16 mouse cellular contexts compared by ENCODE assay signal in the genomic region with DNA sequence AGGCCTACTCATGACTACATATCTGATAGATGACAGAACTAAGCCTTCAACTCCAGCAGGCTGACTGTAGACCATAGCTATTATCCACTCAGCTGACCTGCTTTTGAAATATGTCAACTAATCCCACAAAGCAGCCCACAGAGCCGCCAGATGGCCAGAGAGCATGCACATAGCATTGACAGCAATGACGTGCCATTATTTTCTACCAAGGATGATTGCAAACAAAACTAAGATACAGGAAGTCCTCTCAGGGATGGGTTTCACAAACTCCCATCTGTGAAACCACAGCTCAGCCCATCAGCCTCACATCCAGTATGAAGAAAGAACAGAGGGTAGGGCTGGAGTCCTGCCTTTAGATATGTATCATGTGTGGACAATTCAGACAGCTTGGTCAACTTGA. TPM values are rescaled to one million over a fixed set of nuclear protein-coding genes. Genes with fewer than 3 reads are reported as not detected.
A peak's percentile ranks its signal among the peaks of the same experiment; 100 is the strongest.
DNase-seq lines count a peak whose midpoint lies in the region; ATAC-seq and TF ChIP-seq lines count a peak whose summit lies in the region.
"Had no signal": no experiment of that assay in that cellular context is flagged by ENCODE, and none has a peak within 500 bp of the region (broad histone marks: within the 10 kb centered on the region; RNA-seq: fewer than 3 reads in every experiment).

No protein-coding gene starts in this region.

- WGBS in lung, postnatal 0 days: 56% methylated on average over 2 of the region's 2 CpGs

- no peaks in the 10 kb centered on the region for H3K27me3 ChIP-seq in lung, postnatal 0 days (replicated peaks; ENCODE audit: insufficient read depth, low read length)
- H3K27me3 ChIP-seq: embryonic facial prominence, embryonic 12.5 days; limb, embryonic 12.5 days had no signal

- intact Hi-C loops in left cerebral cortex, postnatal 10 days (cut with DNase I): no loop called here
- intact Hi-C loops in gastrocnemius, adult 2 months (cut with DNase I): no loop called here

- no peak for ATAC-seq in lung, postnatal 0 days

- H3K9me3 ChIP-seq in lung, postnatal 0 days (ENCODE audit: low read length): no peaks in the 10 kb centered on the region
- H3K9me3 ChIP-seq: embryonic facial prominence, embryonic 12.5 days; forebrain, embryonic 10.5 days; limb, embryonic 12.5 days had no signal

- H3K4me3 ChIP-seq in lung, postnatal 0 days (ENCODE audit: low read depth, low read length): no peak overlapping the region
- H3K4me3 ChIP-seq in gastrocnemius, adult 2 months: no peak overlapping the region
- H3K4me3 ChIP-seq: embryonic facial prominence, embryonic 12.5 days; forebrain, embryonic 10.5 days; limb, embryonic 12.5 days had no signal

- no peak for TF ChIP-seq CTCF in lung, postnatal 0 days (IDR thresholded peaks at IDR 0.05)
- TF ChIP-seq CTCF in gastrocnemius, adult 2 months (IDR thresholded peaks at IDR 0.05): no peak

- DNase-seq in cerebellum, postnatal 10 days: peak; percentile 20 to 25
- DNase-seq in cerebellum, adult 18-20 months: no peak
- peak; percentile 60 for DNase-seq in A20 (ENCODE audit: low read depth, low spot score)
- peak; percentile 31 for DNase-seq in lung, postnatal 0 days (ENCODE audit: low spot score)
- peak; percentile 37 to 71 for DNase-seq in natural killer cell, adult 2 months (ENCODE audit: low spot score in 2 of 2)
- DNase-seq in left cerebral cortex, postnatal 10 days (ENCODE audit: extremely low spot score in 1 of 2, low spot score in 2 of 2): no peak
- DNase-seq in gastrocnemius, adult 2 months: no peak
- DNase-seq in thymus, postnatal 25 days: no peak
- DNase-seq: cerebellum, adult 11 months; thymus, postnatal 4 days had no signal

- H3K4me1 ChIP-seq in lung, postnatal 0 days (ENCODE audit: insufficient read depth, low read depth, low read length): no peaks in the 10 kb centered on the region
- H3K4me1 ChIP-seq: embryonic facial prominence, embryonic 12.5 days; forebrain, embryonic 10.5 days; limb, embryonic 12.5 days had no signal

- no peak overlapping the region for H3K27ac ChIP-seq in lung, postnatal 0 days (ENCODE audit: low read length)
- no peak overlapping the region for H3K27ac ChIP-seq in gastrocnemius, adult 2 months
- H3K27ac ChIP-seq: embryonic facial prominence, embryonic 12.5 days; forebrain, embryonic 10.5 days; kidney, postnatal 0 days; limb, embryonic 12.5 days; stomach, postnatal 0 days had no signal

- no peak overlapping the region for H3K9ac ChIP-seq in lung, postnatal 0 days (replicated peaks; ENCODE audit: low read depth)
- H3K9ac ChIP-seq: embryonic facial prominence, embryonic 12.5 days; limb, embryonic 12.5 days had no signal

- H3K36me3 ChIP-seq in lung, postnatal 0 days (ENCODE audit: insufficient read depth, low read length): no peaks in the 10 kb centered on the region
- H3K36me3 ChIP-seq: embryonic facial prominence, embryonic 12.5 days; forebrain, embryonic 10.5 days; limb, embryonic 12.5 days had no signal

- no peak overlapping the region for H3K4me2 ChIP-seq in lung, postnatal 0 days (replicated peaks; ENCODE audit: low read depth, low read length)
- H3K4me2 ChIP-seq: embryonic facial prominence, embryonic 12.5 days; limb, embryonic 12.5 days; midbrain, embryonic 11.5 days had no signal

- no peak for TF ChIP-seq EP300 in lung, postnatal 0 days (IDR thresholded peaks at IDR 0.05)

RNA-seq across cellular contexts. Expression of a gene that starts 39.8 kb away (rescaled TPM):
- 2.7 and 4.2 TPM in 2 replicates for polyA plus RNA-seq in lung, postnatal 0 days (2015; fragmentation: Nextera tagmentation; extraction: Ambion mirVana)
- total RNA-seq in left cerebral cortex, postnatal 10 days (2021): 10 to 100 TPM; 28.0 to 28.1 TPM
- not detected for total RNA-seq in gastrocnemius, adult 2 months (2021)

Comparison
In these comparisons a context has a peak if more than half of its experiments do, and no peak if none do; other contexts are left out.
1. DNase-seq: peak in cerebellum, postnatal 10 days (2 of 2), A20 (single experiment), lung, postnatal 0 days (single experiment) and natural killer cell, adult 2 months (2 of 2); none in cerebellum, adult 18-20 months (0 of 2), left cerebral cortex, postnatal 10 days (0 of 2), gastrocnemius, adult 2 months (single experiment) and thymus, postnatal 25 days (single experiment).
2. RNA of a gene that starts 39.8 kb away (total RNA-seq): 28.0 to 28.1 TPM in left cerebral cortex, postnatal 10 days; not detected in gastrocnemius, adult 2 months; every median in the first group is over 10 times any median in the second.